Mouse (Mus musculus) layer of hippocampus, postnatal 25 days (tissue): ENCODE results near the gene Cast. TPM values are rescaled to one million over a fixed set of nuclear protein-coding genes. Genes with fewer than 3 reads are reported as not detected.

Source experiments
- DNase-seq, 2 experiments: peaks; one replicate each; pipeline ENCODE4 v3.0.0; 2022; ENCODE audit warnings: mixed read lengths in 2 of 2, low spot score in 1 of 2; ENCODE audit errors: extremely low spot score in 1 of 2
- total RNA-seq, 2 experiments: library from RNA; stranded (reverse); gene quantifications; 2 replicates each; pipeline ENCODE4 v1.2.3; 2021

Cast gene
- total RNA-seq, 2 experiments from 2014 or later = 4.6 to 5.8 TPM

GRCm38 (mm10) chr13:74696225-74696624 is 112.4 kb downstream of the Cast start:
- no peak for DNase-seq

- no peak for DNase-seq
These were observed 113.0 kb downstream of the Cast start for GRCm38 (mm10) chr13:74695497-74696193.

Other genes starting within 250 kb of the Cast start
- gene Erap1, start 169.2 kb downstream of the Cast start, total RNA-seq = 10 to 100 TPM in 1 of 2 experiments, 1 to 10 TPM in 1; 9.5 to 11.5 TPM